Mouse (Mus musculus) ES-Bruce4 (cell line): ENCODE results near the gene Camta1. TPM values are rescaled to one million over a fixed set of nuclear protein-coding genes. Genes with fewer than 3 reads are reported as not detected.

Experiments
- H3K27ac ChIP-seq: 2 replicates; pipeline ENCODE4 v1.5.1; 2012; ENCODE audit warnings: low read length, inconsistent platforms; ENCODE audit not compliant: insufficient read depth
- H3K27me3 ChIP-seq: 2 replicates; pipeline ENCODE4 v1.6.1; 2012; ENCODE audit warnings: mild to moderate bottlenecking, low read length, inconsistent platforms; ENCODE audit not compliant: control insufficient read depth, poor library complexity, insufficient read depth, severe bottlenecking
- H3K36me3 ChIP-seq: 2 replicates; pipeline ENCODE4 v1.6.1; 2012; ENCODE audit warnings: inconsistent platforms, mild to moderate bottlenecking, low read length, moderate library complexity; ENCODE audit not compliant: control insufficient read depth, poor library complexity, insufficient read depth, severe bottlenecking
- H3K4me1 ChIP-seq: one replicate; pipeline ENCODE4 v1.8.1; 2011; ENCODE audit warnings: low read length; ENCODE audit not compliant: control insufficient read depth, insufficient read depth
- H3K4me3 ChIP-seq: 2 replicates; pipeline ENCODE4 v1.5.1; 2011; ENCODE audit warnings: low read depth, mild to moderate bottlenecking, low read length
- H3K9ac ChIP-seq: 2 replicates; pipeline ENCODE4 v1.6.1; 2012; ENCODE audit warnings: low read depth, mild to moderate bottlenecking, inconsistent platforms; ENCODE audit not compliant: poor library complexity, severe bottlenecking
- H3K9me3 ChIP-seq: replicated peaks from 2 replicates; pipeline ENCODE4 v1.6.1; 2012; ENCODE audit warnings: mild to moderate bottlenecking, low read length, inconsistent platforms; ENCODE audit not compliant: control insufficient read depth, poor library complexity, insufficient read depth, severe bottlenecking
- CTCF ChIP-seq: IDR thresholded peaks from one replicate; pipeline ENCODE4 v1.8.1; 2011; ENCODE audit warnings: low read depth, low read length
- EP300 ChIP-seq: IDR thresholded peaks from 2 replicates; pipeline ENCODE4 v1.6.1; 2011; ENCODE audit warnings: low read depth, low read length; ENCODE audit not compliant: insufficient read depth
- POLR2A ChIP-seq: IDR thresholded peaks from one replicate; pipeline ENCODE4 v1.8.1; 2011; ENCODE audit warnings: low read length; ENCODE audit not compliant: insufficient read depth
- polyA plus RNA-seq: library from polyadenylated mRNA; stranded (reverse); fragments of >200 nt; gene quantifications from 2 replicates; pipeline ENCODE4 v1.2.4, GENCODE M21; 2011; ENCODE audit warnings: low read depth; ENCODE audit not compliant: missing spikeins, insufficient read depth, insufficient read length

Gene Camta1
- polyA plus RNA-seq, 1 experiment: 85.3 TPM

GRCm38 (mm10) chr4:151549523-151549922, 312.2 kb downstream of the Camta1 start:
- Histone ChIP-seq H3K27ac (no peak overlapping the region), H3K4me1 (no peaks in the 10 kb centered on the region), H3K36me3 (no peaks in the 10 kb centered on the region), H3K9ac (no peak overlapping the region), H3K9me3 (no peaks in the 10 kb centered on the region), H3K27me3 (no peaks in the 10 kb centered on the region), H3K4me3 (no peak overlapping the region)
- TF ChIP-seq EP300 (no peak), POLR2A (no peak), CTCF (no peak)

- no peaks in the 10 kb centered on the region for H3K36me3 ChIP-seq
- no peaks in the 10 kb centered on the region for H3K27me3 ChIP-seq
- no peak overlapping the region for H3K27ac ChIP-seq
- H3K4me1 ChIP-seq: no peaks in the 10 kb centered on the region
- no peaks in the 10 kb centered on the region for H3K9me3 ChIP-seq
- H3K4me3 ChIP-seq: no peak overlapping the region
- H3K9ac ChIP-seq: no peak overlapping the region
- TF ChIP-seq CTCF (no peak), POLR2A (no peak), EP300 (no peak)
Measured at GRCm38 (mm10) chr4:151545452-151545851, 316.2 kb downstream of the Camta1 start.

GRCm38 (mm10) chr4:151544191-151544590, 317.5 kb downstream of the Camta1 start:
- H3K36me3 ChIP-seq: no peaks in the 10 kb centered on the region
- H3K9me3 ChIP-seq: no peaks in the 10 kb centered on the region
- H3K4me3 ChIP-seq: no peak overlapping the region
- H3K27ac ChIP-seq: no peak overlapping the region
- no peak overlapping the region for H3K9ac ChIP-seq
- no peaks in the 10 kb centered on the region for H3K27me3 ChIP-seq
- no peaks in the 10 kb centered on the region for H3K4me1 ChIP-seq
- TF ChIP-seq CTCF: no peak
- TF ChIP-seq POLR2A: no peak

GRCm38 (mm10) chr4:151540546-151540945, 321.1 kb downstream of the Camta1 start:
- TF ChIP-seq EP300 (no peak), CTCF (no peak)
- H3K4me3 ChIP-seq: no peak overlapping the region
- H3K9me3 ChIP-seq: no peaks in the 10 kb centered on the region
- H3K9ac ChIP-seq: no peak overlapping the region
- no peaks in the 10 kb centered on the region for H3K27me3 ChIP-seq
- no peaks in the 10 kb centered on the region for H3K4me1 ChIP-seq
- no peaks in the 10 kb centered on the region for H3K36me3 ChIP-seq
- H3K27ac ChIP-seq: no peak overlapping the region

GRCm38 (mm10) chr4:151539881-151540280, 321.8 kb downstream of the Camta1 start:
- no peaks in the 10 kb centered on the region for H3K27me3 ChIP-seq
- no peaks in the 10 kb centered on the region for H3K4me1 ChIP-seq
- no peaks in the 10 kb centered on the region for H3K36me3 ChIP-seq
- H3K9me3 ChIP-seq: no peaks in the 10 kb centered on the region
- no peak overlapping the region for H3K9ac ChIP-seq
- H3K4me3 ChIP-seq: no peak overlapping the region
- no peak for TF ChIP-seq CTCF
- TF ChIP-seq EP300: no peak
- no peak for TF ChIP-seq POLR2A
- no peak overlapping the region for H3K27ac ChIP-seq

- Histone ChIP-seq H3K27ac (no peak overlapping the region), H3K36me3 (no peaks in the 10 kb centered on the region), H3K4me1 (no peaks in the 10 kb centered on the region), H3K4me3 (no peak overlapping the region), H3K27me3 (no peaks in the 10 kb centered on the region), H3K9me3 (no peaks in the 10 kb centered on the region), H3K9ac (no peak overlapping the region)
- TF ChIP-seq EP300 (no peak), POLR2A (no peak), CTCF (no peak)
Measured at GRCm38 (mm10) chr4:151539167-151539525, 322.5 kb downstream of the Camta1 start.
